Mouse (Mus musculus) thymus, adult 2 months (tissue): ENCODE results near the gene Hist1h3i.
"Not testable (repeated sequence)": the region's sequence is repeated elsewhere in the genome, so short reads cannot be mapped to it uniquely, and the experiment has no call there.

Experiments
- CTCF ChIP-seq: fragments of 200-500 bp; IDR thresholded peaks from 2 replicates; pipeline ENCODE4 v1.5.1; 2012; ENCODE audit warnings: mild to moderate bottlenecking, control low read depth, low read length, moderate library complexity, borderline replicate concordance; ENCODE audit not compliant: control insufficient read depth, poor library complexity, insufficient read depth; ENCODE audit errors: extremely low read depth
- POLR2A ChIP-seq: fragments of 200-500 bp; IDR thresholded peaks from 2 replicates; pipeline ENCODE4 v1.6.1; 2012; ENCODE audit warnings: mild to moderate bottlenecking, low read length, control low read depth, moderate library complexity; ENCODE audit not compliant: control insufficient read depth, poor library complexity, insufficient read depth; ENCODE audit errors: extremely low read depth

- not testable (repeated sequence) for TF ChIP-seq CTCF, POLR2A
These were observed 26.9 kb upstream of the Hist1h3i start, which contains the start of the genes Hist1h2bq and Hist1h2ao for GRCm38 (mm10) chr13:21810073-21810472.
